Mouse (Mus musculus) forebrain, embryonic 11.5 days (tissue): ENCODE measurements around the gene Myrfl. TPM values are rescaled to one million over a fixed set of nuclear protein-coding genes. Genes with fewer than 3 reads are reported as not detected.

Experiments
- ATAC-seq: fragments of 200-750 bp; cut with Nextera tagmentation; replicated peaks from 2 replicates; pipeline ENCODE4 v1.8.0; 2017; ENCODE audit warnings: moderate TSS enrichment; ENCODE audit not compliant: low FRiP score
- DNase-seq: peaks from one replicate; pipeline ENCODE4 v3.0.0-alpha.2; 2017; ENCODE audit warnings: low spot score
- H3K27ac ChIP-seq: fragments of 300-500 bp; sonication (generic); 2 replicates; pipeline ENCODE4 v1.5.1; 2014; ENCODE audit warnings: low read depth, low read length
- H3K27me3 ChIP-seq: fragments of 300-500 bp; sonication (generic); 2 replicates; pipeline ENCODE4 v1.6.1; 2014; ENCODE audit warnings: mild to moderate bottlenecking, low read length, mixed read lengths; ENCODE audit not compliant: control insufficient read depth, insufficient read depth
- H3K36me3 ChIP-seq: fragments of 300-500 bp; sonication (generic); 2 replicates; pipeline ENCODE4 v1.6.1; 2014; ENCODE audit warnings: mild to moderate bottlenecking, low read length, moderate library complexity, mixed read lengths; ENCODE audit not compliant: control insufficient read depth, insufficient read depth
- H3K4me1 ChIP-seq: fragments of 300-500 bp; sonication (generic); replicated peaks from 2 replicates; pipeline ENCODE4 v1.6.1; 2014; ENCODE audit warnings: low read length, mixed read lengths; ENCODE audit not compliant: control insufficient read depth, insufficient read depth
- H3K4me2 ChIP-seq: fragments of 300-500 bp; sonication (generic); 2 replicates; pipeline ENCODE4 v1.6.1; 2014; ENCODE audit warnings: low read depth, mild to moderate bottlenecking, low read length, moderate library complexity, mixed read lengths; ENCODE audit not compliant: severe bottlenecking
- H3K4me3 ChIP-seq: fragments of 300-500 bp; sonication (generic); 2 replicates; pipeline ENCODE4 v1.5.1; 2014; ENCODE audit warnings: low read depth, low read length
- H3K9ac ChIP-seq: fragments of 300-500 bp; sonication (generic); 2 replicates; pipeline ENCODE4 v1.6.1; 2014; ENCODE audit warnings: low read length
- H3K9me3 ChIP-seq: fragments of 300-500 bp; sonication (generic); 2 replicates; pipeline ENCODE4 v1.6.1; 2016; ENCODE audit warnings: low read length, mixed read lengths; ENCODE audit not compliant: control insufficient read depth
- WGBS: fragments of 180-500 bp; shearing (Covaris S2); extraction: QIAGEN DNeasy Blood & Tissue Kit; methylation state at CpG from one replicate; pipeline ENCODE4 v1.1.7; 2014; 5-methylcytosine and 5-hydroxymethylcytosine counted together
- polyA plus RNA-seq: library from polyadenylated mRNA; unstranded; fragments of >200 nt; fragmentation: Nextera tagmentation; extraction: Ambion mirVana; gene quantifications from 2 replicates; pipeline ENCODE4 v1.2.1, GENCODE M21; 2014

Myrfl gene
- polyA plus RNA-seq, 1 experiment from 2014 or later: 0.17 TPM

- ATAC-seq: no peak
- Histone ChIP-seq H3K36me3 (no peaks in the 10 kb centered on the region), H3K27ac (no peak overlapping the region)
Observed at GRCm38 (mm10) chr10:116827306-116827705, 69.4 kb downstream of the Myrfl start.

GRCm38 (mm10) chr10:116815311-116816060 is 81.2 kb downstream of the Myrfl start:
- no peaks in the 10 kb centered on the region for H3K27me3 ChIP-seq
- H3K4me3 ChIP-seq: no peak overlapping the region
- no peak overlapping the region for H3K9ac ChIP-seq
- H3K4me1 ChIP-seq: no peaks in the 10 kb centered on the region
- H3K4me2 ChIP-seq: no peak overlapping the region
- ATAC-seq: no peak
- DNase-seq: no peak
- no peaks in the 10 kb centered on the region for H3K36me3 ChIP-seq
- no peak overlapping the region for H3K27ac ChIP-seq
- 63% methylated on average over 15 of the region's 15 CpGs for WGBS
- H3K9me3 ChIP-seq: no peaks in the 10 kb centered on the region

More at GRCm38 (mm10) chr10:116827306-116827705, 69.4 kb downstream of the Myrfl start:
- 88% methylated on average over 11 of the region's 11 CpGs for WGBS
- no peak overlapping the region for H3K4me2 ChIP-seq
- no peaks in the 10 kb centered on the region for H3K4me1 ChIP-seq
- no peak overlapping the region for H3K9ac ChIP-seq
- H3K27me3 ChIP-seq: no peaks in the 10 kb centered on the region
- H3K4me3 ChIP-seq: no peak overlapping the region
- no peak for DNase-seq
- H3K9me3 ChIP-seq: no peaks in the 10 kb centered on the region

- DNase-seq (no peak), ATAC-seq (no peak)
- no peaks in the 10 kb centered on the region for H3K36me3 ChIP-seq
- H3K27ac ChIP-seq: no peak overlapping the region
- H3K4me2 ChIP-seq: no peak overlapping the region
- H3K4me1 ChIP-seq: no peaks in the 10 kb centered on the region
- H3K4me3 ChIP-seq: no peak overlapping the region
- no peaks in the 10 kb centered on the region for H3K27me3 ChIP-seq
- H3K9ac ChIP-seq: no peak overlapping the region
- H3K9me3 ChIP-seq: no peaks in the 10 kb centered on the region
- WGBS: 88% methylated on average over 9 of the region's 9 CpGs
Observed at GRCm38 (mm10) chr10:116813150-116813549, 83.6 kb downstream of the Myrfl start.

- Histone ChIP-seq H3K27me3 (no peaks in the 10 kb centered on the region), H3K36me3 (no peaks in the 10 kb centered on the region), H3K9me3 (no peaks in the 10 kb centered on the region), H3K4me3 (no peak overlapping the region), H3K4me2 (no peak overlapping the region), H3K27ac (no peak overlapping the region), H3K4me1 (no peaks in the 10 kb centered on the region), H3K9ac (no peak overlapping the region)
- WGBS: 93% methylated on average over 15 of the region's 15 CpGs
- DNase-seq: no peak
- ATAC-seq: no peak
Observed at GRCm38 (mm10) chr10:116810738-116811137, 86.0 kb downstream of the Myrfl start.

GRCm38 (mm10) chr10:116809383-116809782 is 87.3 kb downstream of the Myrfl start:
- 88% methylated on average over 9 of the region's 9 CpGs for WGBS
- no peak overlapping the region for H3K4me3 ChIP-seq
- H3K4me1 ChIP-seq: no peaks in the 10 kb centered on the region
- no peak overlapping the region for H3K4me2 ChIP-seq
- ATAC-seq (no peak), DNase-seq (no peak)
- H3K27me3 ChIP-seq: no peaks in the 10 kb centered on the region
- no peaks in the 10 kb centered on the region for H3K36me3 ChIP-seq
- no peak overlapping the region for H3K27ac ChIP-seq
- H3K9ac ChIP-seq: no peak overlapping the region
- no peaks in the 10 kb centered on the region for H3K9me3 ChIP-seq

- no peak overlapping the region for H3K4me3 ChIP-seq
- H3K4me2 ChIP-seq: no peak overlapping the region
- no peaks in the 10 kb centered on the region for H3K27me3 ChIP-seq
- no peak overlapping the region for H3K9ac ChIP-seq
- ATAC-seq: no peak
- WGBS: 91% methylated on average over 10 of the region's 10 CpGs
- no peaks in the 10 kb centered on the region for H3K36me3 ChIP-seq
- DNase-seq: no peak
- no peak overlapping the region for H3K27ac ChIP-seq
- H3K4me1 ChIP-seq: no peaks in the 10 kb centered on the region
- H3K9me3 ChIP-seq: no peaks in the 10 kb centered on the region
Observed at GRCm38 (mm10) chr10:116808556-116809353, 88.0 kb downstream of the Myrfl start.

GRCm38 (mm10) chr10:116802178-116802794 is 94.4 kb downstream of the Myrfl start:
- no peak for DNase-seq
- H3K27ac ChIP-seq: no peak overlapping the region
- H3K4me3 ChIP-seq: no peak overlapping the region
- no peaks in the 10 kb centered on the region for H3K4me1 ChIP-seq
- 41% methylated on average over 5 of the region's 5 CpGs for WGBS
- no peak overlapping the region for H3K4me2 ChIP-seq
- no peaks in the 10 kb centered on the region for H3K36me3 ChIP-seq
- no peak overlapping the region for H3K9ac ChIP-seq
- ATAC-seq: no peak
- H3K27me3 ChIP-seq: no peaks in the 10 kb centered on the region
- no peaks in the 10 kb centered on the region for H3K9me3 ChIP-seq

- H3K9ac ChIP-seq: no peak overlapping the region
- DNase-seq (no peak), ATAC-seq (no peak)
- H3K4me2 ChIP-seq: no peak overlapping the region
- no peaks in the 10 kb centered on the region for H3K36me3 ChIP-seq
- no peaks in the 10 kb centered on the region for H3K9me3 ChIP-seq
- no peak overlapping the region for H3K4me3 ChIP-seq
- H3K4me1 ChIP-seq: no peaks in the 10 kb centered on the region
- 62% methylated on average over 4 of the region's 4 CpGs for WGBS
- no peaks in the 10 kb centered on the region for H3K27me3 ChIP-seq
- H3K27ac ChIP-seq: no peak overlapping the region
Observed at GRCm38 (mm10) chr10:116801281-116801680, 95.4 kb downstream of the Myrfl start.
